Mouse (Mus musculus) activated CD4-positive, CD25-positive, alpha-beta regulatory T cell, adult 4 months (primary cell): ENCODE results near the gene Vrk2. TPM values are rescaled to one million over a fixed set of nuclear protein-coding genes. Genes with fewer than 3 reads are reported as not detected.
A peak's percentile ranks its signal among the peaks of the same experiment; 100 is the strongest.

Experiments used
- ATAC-seq: one replicate; pipeline ENCODE4 v1.8.0; 2017
- polyA plus RNA-seq, 2 experiments: library from polyadenylated mRNA; unstranded; fragments of 100-300 nt; shearing (Covaris generic); gene quantifications; one replicate each; pipeline ENCODE4 v1.2.1; 2017

Vrk2 gene
- 10 to 100 TPM; 48.1 to 55.3 TPM for polyA plus RNA-seq

GRCm38 (mm10) chr11:26593061-26594059, at the start of gene Vrk2, which contains the start of gene Gm6899:
Gene Vrk2, minus strand, starts transcription at chr11:26593999.
Gene Gm6899, plus strand, starts transcription at chr11:26593241.
- ATAC-seq: peak; percentile 91

GRCm38 (mm10) chr11:26642141-26642540, 48.3 kb upstream of the Vrk2 start:
- ATAC-seq: no peak

- peak; percentile 98 for ATAC-seq
Measured at GRCm38 (mm10) chr11:26640314-26640785, 46.6 kb upstream of the Vrk2 start.

- no peak for ATAC-seq
Measured at GRCm38 (mm10) chr11:26636239-26636638, 42.4 kb upstream of the Vrk2 start.

GRCm38 (mm10) chr11:26622727-26623126, 28.9 kb upstream of the Vrk2 start:
- ATAC-seq: no peak

GRCm38 (mm10) chr11:26618475-26619223, 24.9 kb upstream of the Vrk2 start:
- ATAC-seq: no peak

- no peak for ATAC-seq
Measured at GRCm38 (mm10) chr11:26608795-26609194, 15.0 kb upstream of the Vrk2 start.

GRCm38 (mm10) chr11:26604061-26604655, 10.4 kb upstream of the Vrk2 start:
- ATAC-seq: peak; percentile 32

GRCm38 (mm10) chr11:26601571-26602175, 7.9 kb upstream of the Vrk2 start:
- peak; percentile 34 for ATAC-seq

GRCm38 (mm10) chr11:26600692-26601091, 6.9 kb upstream of the Vrk2 start:
- ATAC-seq: no peak

- no peak for ATAC-seq
Measured at GRCm38 (mm10) chr11:26598876-26599275, 5.1 kb upstream of the Vrk2 start.

GRCm38 (mm10) chr11:26597761-26598160, 4.0 kb upstream of the Vrk2 start:
- no peak for ATAC-seq

- ATAC-seq: no peak
Measured at GRCm38 (mm10) chr11:26597145-26597544, 3.3 kb upstream of the Vrk2 start.

GRCm38 (mm10) chr11:26596186-26596585, 2.4 kb upstream of the Vrk2 start:
- no peak for ATAC-seq

- no peak for ATAC-seq
Measured at GRCm38 (mm10) chr11:26594487-26594886, 688 bp upstream of the Vrk2 start.

GRCm38 (mm10) chr11:26592395-26593053, 1.3 kb downstream of the Vrk2 start:
- no peak for ATAC-seq

GRCm38 (mm10) chr11:26587184-26587524, 6.6 kb downstream of the Vrk2 start:
- no peak for ATAC-seq

- peak; percentile 32 for ATAC-seq
Measured at GRCm38 (mm10) chr11:26586367-26587183, 7.2 kb downstream of the Vrk2 start.

GRCm38 (mm10) chr11:26585409-26586366, 8.1 kb downstream of the Vrk2 start:
- no peak for ATAC-seq

- no peak for ATAC-seq
Measured at GRCm38 (mm10) chr11:26551551-26551950, 42.2 kb downstream of the Vrk2 start.
